Mouse (Mus musculus): ENCODE measurements at regions not wholly inside any gene's neighbourhood (a gene's known extent, or its start where the extent isn't known, plus 50 kb on each side); places are given as distances from the start of the nearest gene placed in this dataset.

DNA sequence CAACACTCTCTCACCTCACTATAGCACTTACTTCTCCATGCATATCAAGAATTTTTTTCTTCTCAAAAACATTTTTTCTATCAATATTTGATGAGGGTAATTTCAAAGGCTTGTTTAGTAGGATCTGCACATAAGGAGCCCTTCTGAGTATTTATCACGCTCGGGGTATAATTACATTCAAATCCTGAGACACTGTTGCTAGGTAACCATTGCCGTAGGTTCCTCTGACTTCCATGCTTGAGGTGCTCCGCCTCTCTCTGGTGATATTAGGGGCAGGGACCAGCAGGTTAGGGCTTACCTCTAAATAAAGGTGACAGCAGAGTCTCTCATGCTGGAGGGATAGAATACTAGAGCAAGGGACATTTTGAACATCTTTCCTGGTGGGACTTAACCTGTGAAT is 54.4 kb upstream of the 9630041A04Rik start:
- DNase-seq (ENCODE audit: low spot score in 2 of 2), result no peak

GRCm38 (mm10) chr9:101796718-101797117 is 64.9 kb upstream of the 9630041A04Rik start:
- DNase-seq (ENCODE audit: low spot score in 2 of 2), result no peak

DNA sequence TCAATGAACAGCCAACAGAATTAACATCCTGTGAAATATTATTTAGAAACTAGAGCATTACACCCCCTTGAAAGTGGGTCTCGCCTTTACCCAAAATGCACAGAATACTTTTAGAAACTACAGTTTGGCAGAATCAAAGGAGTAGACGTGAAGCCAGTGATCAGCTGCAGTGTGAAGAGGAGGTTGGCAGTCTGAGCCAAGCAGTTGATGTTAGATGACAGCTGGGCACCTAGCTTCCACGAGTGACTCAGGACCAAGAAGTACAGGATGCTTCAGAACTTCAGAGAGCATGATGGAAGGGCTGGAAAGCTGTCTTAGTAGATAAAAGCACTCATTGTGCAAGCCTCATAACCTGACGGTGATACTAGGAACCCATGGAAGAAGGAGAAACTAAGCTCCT is 65.6 kb upstream of the 9630041A04Rik start:
- DNase-seq (ENCODE audit: low spot score in 2 of 2), result no peak

- no peak for DNase-seq (ENCODE audit: low spot score in 2 of 2)
Observed at GRCm38 (mm10) chr9:101795436-101795835, 66.2 kb upstream of the 9630041A04Rik start.

GRCm38 (mm10) chr9:101790936-101791335 is 70.7 kb upstream of the 9630041A04Rik start:
- no peak for DNase-seq (ENCODE audit: low spot score in 2 of 2)

GRCm38 (mm10) chr9:101740949-101741605 is 120.6 kb upstream of the 9630041A04Rik start:
- no peak for DNase-seq (ENCODE audit: low spot score in 2 of 2)

DNA sequence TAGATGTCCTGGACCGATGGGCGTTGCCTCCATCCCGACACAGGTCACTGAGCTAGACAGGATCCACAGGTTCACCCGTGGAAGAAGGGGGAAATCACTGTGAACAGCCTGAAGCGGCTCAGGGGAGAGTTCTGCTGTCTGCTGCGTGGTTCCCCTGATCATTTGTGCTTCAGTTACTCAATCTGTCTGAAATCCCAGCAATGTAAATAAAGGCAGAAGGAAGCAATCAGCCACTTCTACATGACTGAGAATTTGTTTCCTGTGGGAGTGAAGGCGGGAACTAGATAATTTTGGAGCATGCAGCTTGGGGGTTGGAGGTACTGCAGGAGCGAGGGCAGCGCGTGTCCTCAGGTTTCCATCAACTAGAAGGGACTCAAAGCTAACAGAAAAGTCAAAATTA is 122.3 kb upstream of the 9630041A04Rik start:
- no peak for DNase-seq (ENCODE audit: low spot score in 2 of 2)

DNA sequence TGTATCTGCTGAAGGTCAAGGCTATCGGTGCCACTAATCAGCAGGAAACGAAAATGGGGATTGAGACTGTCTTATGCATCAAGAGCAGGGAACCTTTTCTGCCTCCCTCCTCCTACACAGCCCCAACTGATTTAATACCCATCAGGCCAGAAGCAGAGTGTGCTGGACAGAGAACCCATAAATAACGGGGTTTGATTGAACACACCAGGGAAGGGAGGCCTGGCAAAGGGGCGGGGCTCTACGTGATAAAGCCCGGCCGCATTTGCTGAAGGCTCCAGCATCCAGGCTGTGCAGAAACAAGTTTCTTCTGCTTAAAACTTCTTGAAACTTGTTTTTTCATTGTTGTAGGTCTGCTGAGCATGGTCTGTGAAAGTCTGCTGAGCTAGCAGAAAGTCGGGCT is 127.4 kb upstream of the 9630041A04Rik start:
- no peak for DNase-seq (ENCODE audit: low spot score in 2 of 2)

DNA sequence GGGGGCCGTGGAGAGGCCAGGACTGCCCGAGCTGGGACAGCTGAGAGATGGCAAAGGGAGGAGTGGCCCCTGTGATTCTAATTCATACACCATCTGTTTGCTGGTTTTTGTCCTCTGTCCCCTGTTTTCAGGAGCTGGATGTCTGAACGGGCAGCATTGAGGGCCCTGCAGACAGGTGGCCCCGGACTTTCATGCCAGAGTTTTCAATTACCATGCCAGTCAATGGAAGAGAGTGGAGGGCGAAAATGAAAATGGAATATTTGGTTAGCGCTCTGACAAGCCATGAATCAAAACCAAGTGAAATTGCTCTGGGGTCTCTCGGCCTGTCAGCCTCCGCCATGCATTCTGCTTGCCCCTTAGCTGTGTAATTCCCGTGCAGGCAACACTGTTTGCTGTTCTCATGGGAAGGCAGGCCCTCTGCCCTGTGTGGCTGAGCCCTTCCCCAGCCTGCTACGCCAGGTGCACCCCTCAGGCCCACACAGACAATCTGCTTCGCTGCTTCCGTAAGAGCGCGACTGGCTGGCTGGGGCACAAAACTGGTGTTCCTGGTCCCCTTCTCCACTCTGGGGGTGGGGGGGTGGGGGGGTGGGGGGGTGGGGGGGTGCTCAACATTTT is 127.9 kb upstream of the 9630041A04Rik start:
- DNase-seq (ENCODE audit: low spot score in 2 of 2), result no peak

- DNase-seq (ENCODE audit: low spot score in 2 of 2), result no peak
Observed at GRCm38 (mm10) chr9:101730136-101730535, 131.5 kb upstream of the 9630041A04Rik start.

GRCm38 (mm10) chr9:101717911-101718310 is 143.7 kb upstream of the 9630041A04Rik start:
- DNase-seq (ENCODE audit: low spot score in 2 of 2), result no peak

GRCm38 (mm10) chr9:101716326-101716725 is 145.3 kb upstream of the 9630041A04Rik start:
- no peak for DNase-seq (ENCODE audit: low spot score in 2 of 2)

- no peak for DNase-seq (ENCODE audit: low spot score in 2 of 2)
Observed at GRCm38 (mm10) chr9:101714805-101715204, 146.8 kb upstream of the 9630041A04Rik start.

- DNase-seq (ENCODE audit: low spot score in 2 of 2), result no peak
Observed at GRCm38 (mm10) chr9:101710611-101711071, 151.0 kb upstream of the 9630041A04Rik start.

GRCm38 (mm10) chr9:101700368-101700767 is 161.3 kb upstream of the 9630041A04Rik start:
- no peak for DNase-seq (ENCODE audit: low spot score in 2 of 2)

DNA sequence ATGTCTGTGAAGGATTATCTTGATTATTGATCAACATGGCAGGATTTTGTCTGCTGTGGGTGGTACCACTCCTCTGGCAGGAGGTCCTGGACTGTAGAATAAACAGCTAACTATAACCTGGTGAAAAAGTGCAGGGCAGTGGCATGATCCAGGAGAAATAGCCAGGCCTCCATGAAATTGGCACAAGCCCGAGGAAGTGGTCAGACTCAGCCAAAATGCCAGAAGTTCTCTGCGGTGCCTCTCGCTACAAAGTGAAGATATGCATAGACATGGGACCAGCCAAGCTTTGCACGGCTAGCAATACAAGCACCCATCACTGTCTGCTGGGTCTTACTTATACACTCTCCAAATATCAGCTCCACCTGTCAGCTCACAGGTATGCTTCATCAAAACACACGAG is 167.6 kb upstream of the 9630041A04Rik start:
- no peak for DNase-seq (ENCODE audit: low spot score in 2 of 2)

DNA sequence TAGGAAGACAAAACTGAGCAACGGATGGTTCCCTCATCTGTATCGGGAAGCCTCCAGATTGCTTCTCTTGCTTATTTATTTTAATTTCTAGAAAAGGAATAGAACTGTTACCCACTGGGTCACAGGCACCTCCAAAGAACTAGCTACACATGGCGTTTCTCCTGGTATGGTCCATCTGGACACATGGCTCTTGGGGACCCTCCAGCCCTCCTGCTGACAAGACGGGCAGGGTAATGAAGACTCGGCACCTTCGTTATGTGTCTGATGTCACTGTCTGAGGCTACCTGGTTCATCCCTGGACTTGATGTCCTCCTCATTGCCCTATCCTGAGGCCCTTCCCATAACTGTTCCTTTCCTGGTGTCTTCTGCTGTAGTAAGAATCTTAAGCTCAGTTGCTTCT is 170.3 kb upstream of the 9630041A04Rik start:
- no peak for DNase-seq (ENCODE audit: low spot score in 2 of 2)

GRCm38 (mm10) chr9:101690916-101691315 is 170.7 kb upstream of the 9630041A04Rik start:
- DNase-seq (ENCODE audit: low spot score in 2 of 2), result no peak

- no peak for DNase-seq (ENCODE audit: low spot score in 2 of 2)
Observed at GRCm38 (mm10) chr9:101690402-101690861, 171.2 kb upstream of the 9630041A04Rik start.

DNA sequence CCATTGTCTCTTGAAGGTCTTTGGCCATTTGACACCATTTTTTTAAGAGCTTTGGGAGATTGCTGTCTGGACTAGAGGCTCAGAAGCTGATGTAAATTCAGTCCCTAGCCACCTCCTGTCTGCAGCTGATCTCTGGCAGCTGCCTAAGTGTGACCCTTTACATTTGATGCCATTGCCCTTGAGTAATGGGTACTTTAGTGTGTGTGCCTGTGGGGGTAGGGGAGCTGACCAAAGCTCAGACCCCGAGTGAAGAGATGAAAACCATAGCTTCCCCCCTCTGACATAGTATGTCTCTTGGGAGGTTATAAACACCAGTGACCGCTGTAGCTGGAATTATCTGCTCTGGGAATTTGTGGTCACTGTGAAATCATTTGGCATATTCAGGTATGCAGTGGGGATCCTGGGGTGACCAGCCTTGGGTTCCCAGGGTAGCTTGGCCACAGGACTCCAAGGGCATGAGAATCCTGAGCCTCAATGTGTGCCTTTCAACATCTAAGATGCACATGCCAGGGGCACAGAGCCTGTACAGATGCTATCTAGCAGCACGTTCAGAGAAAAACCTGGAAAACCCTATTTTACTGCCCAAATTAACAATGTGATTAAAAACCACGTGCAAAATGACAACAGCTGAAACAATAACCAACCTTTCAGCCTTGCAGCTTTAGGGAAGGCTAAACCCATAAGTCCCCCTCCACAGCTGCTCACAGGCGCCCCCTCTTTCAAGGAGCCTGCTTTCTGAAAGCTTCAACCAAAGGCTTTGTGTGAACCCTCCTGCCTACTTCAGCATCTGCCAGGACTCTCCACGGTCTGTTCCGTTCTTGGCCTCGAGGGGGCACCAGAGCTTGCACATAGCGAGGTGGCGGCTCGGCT is 171.9 kb upstream of the 9630041A04Rik start:
- no peak for DNase-seq (ENCODE audit: low spot score in 2 of 2)

DNA sequence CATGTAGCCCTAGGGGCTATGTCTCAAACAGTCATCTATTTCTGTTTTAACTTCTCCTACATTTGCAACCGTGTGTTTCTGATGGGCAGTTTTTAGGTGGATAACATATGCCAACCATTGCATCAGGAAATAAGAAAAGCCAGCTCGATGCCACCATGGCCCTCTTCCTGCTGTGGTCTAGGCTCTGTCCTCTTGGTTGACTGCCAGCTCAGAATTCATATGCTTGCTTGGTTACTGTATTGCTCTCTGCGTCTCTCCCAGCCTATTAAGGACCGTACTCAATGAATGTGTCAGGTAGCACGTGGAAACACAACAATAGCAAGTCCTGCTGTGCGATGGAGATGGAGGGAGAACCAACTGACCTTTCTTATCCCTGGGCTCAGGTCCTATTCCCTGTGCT is 174.4 kb upstream of the 9630041A04Rik start:
- no peak for DNase-seq (ENCODE audit: low spot score in 2 of 2)

GRCm38 (mm10) chr9:101677563-101677962 is 184.1 kb upstream of the 9630041A04Rik start:
- no peak for DNase-seq (ENCODE audit: low spot score in 2 of 2)
